Mouse (Mus musculus) embryo, embryonic 9.5 days (tissue): ENCODE data around the gene Pfkfb4.

Source experiments
- DNase-seq: peaks from one replicate; pipeline ENCODE4 v3.0.0-alpha.2; 2017; ENCODE audit errors: extremely low spot score

Pfkfb4 gene

GRCm38 (mm10) chr9:109032435-109032834 lies 40.9 kb downstream of the Pfkfb4 start:
- no peak for DNase-seq

GRCm38 (mm10) chr9:109038086-109038895 lies 46.7 kb downstream of the Pfkfb4 start, which contains the start of gene Shisa5:
Gene Shisa5 (plus strand): TSS chr9:109038565.
- peak; percentile 86 for DNase-seq

- DNase-seq: no peak
These were observed 47.4 kb downstream of the Pfkfb4 start for GRCm38 (mm10) chr9:109038901-109039364.

GRCm38 (mm10) chr9:109039681-109040080 lies 48.1 kb downstream of the Pfkfb4 start:
- no peak for DNase-seq

- DNase-seq: no peak
These were observed 48.6 kb downstream of the Pfkfb4 start for GRCm38 (mm10) chr9:109040216-109040615.

GRCm38 (mm10) chr9:109040906-109041305 lies 49.3 kb downstream of the Pfkfb4 start:
- DNase-seq: no peak

- no peak for DNase-seq
These were observed 49.8 kb downstream of the Pfkfb4 start for GRCm38 (mm10) chr9:109041351-109041750.

- DNase-seq: peak; percentile 52
These were observed 54.7 kb downstream of the Pfkfb4 start for GRCm38 (mm10) chr9:109046306-109046705.

GRCm38 (mm10) chr9:109049316-109049715 lies 57.7 kb downstream of the Pfkfb4 start:
- no peak for DNase-seq

- DNase-seq: no peak
These were observed 58.6 kb downstream of the Pfkfb4 start for GRCm38 (mm10) chr9:109049996-109050673.

GRCm38 (mm10) chr9:109050674-109050997 lies 59.1 kb downstream of the Pfkfb4 start:
- DNase-seq: no peak

GRCm38 (mm10) chr9:109051011-109051501 lies 59.5 kb downstream of the Pfkfb4 start:
- no peak for DNase-seq

- DNase-seq: no peak
These were observed 60.3 kb downstream of the Pfkfb4 start for GRCm38 (mm10) chr9:109051651-109052489.

GRCm38 (mm10) chr9:109052490-109053260 lies 61.1 kb downstream of the Pfkfb4 start:
- DNase-seq: no peak

GRCm38 (mm10) chr9:109053366-109053765 lies 61.8 kb downstream of the Pfkfb4 start:
- no peak for DNase-seq

GRCm38 (mm10) chr9:109053851-109054250 lies 62.3 kb downstream of the Pfkfb4 start:
- DNase-seq: no peak

GRCm38 (mm10) chr9:109054712-109055111 lies 63.1 kb downstream of the Pfkfb4 start:
- peak; percentile 49 for DNase-seq

- no peak for DNase-seq
These were observed 63.9 kb downstream of the Pfkfb4 start for GRCm38 (mm10) chr9:109055271-109056030.

GRCm38 (mm10) chr9:109056081-109056690 lies 64.6 kb downstream of the Pfkfb4 start:
- DNase-seq: no peak

GRCm38 (mm10) chr9:109056916-109057315 lies 65.3 kb downstream of the Pfkfb4 start:
- DNase-seq: no peak
